Mouse (Mus musculus): ENCODE data around the gene Uvrag. TPM values are rescaled to one million over a fixed set of nuclear protein-coding genes. Genes with fewer than 3 reads are reported as not detected.

Uvrag gene
- total RNA-seq, 2 experiments from 2014 or later, result 47.6 to 68.3 TPM

DNA sequence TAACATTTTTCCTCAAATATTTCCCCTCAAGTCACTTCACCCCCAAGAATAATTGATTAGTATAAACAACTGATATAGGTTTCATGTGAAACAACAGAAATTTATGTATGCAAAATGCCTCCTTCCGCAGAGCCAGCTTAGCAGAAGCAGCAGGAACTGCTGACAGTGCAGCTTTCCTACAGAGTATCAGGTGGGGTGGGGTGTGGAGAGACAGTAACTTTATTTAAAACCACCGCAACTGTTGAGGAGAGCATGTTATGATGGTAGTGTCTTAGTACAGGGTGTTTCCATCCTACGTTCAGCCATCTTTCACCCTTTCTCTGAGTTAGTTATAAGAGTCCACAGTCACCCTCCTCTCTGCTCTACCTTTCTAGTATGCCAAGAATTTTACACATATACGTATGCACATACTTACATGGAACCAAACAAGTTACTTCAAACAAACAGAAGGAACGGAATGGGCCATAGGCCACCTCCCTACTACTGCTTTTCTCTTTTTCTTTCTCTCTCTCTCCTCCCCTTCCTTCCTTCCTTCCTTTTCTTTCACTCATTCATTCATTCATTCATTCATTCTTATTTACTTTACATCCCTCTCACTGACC, 145.7 kb downstream of the Uvrag start:
- intact Hi-C loops (cut with DNase I), result no loop called here
- no peak for TF ChIP-seq CTCF (IDR thresholded peaks at IDR 0.05)
- Histone ChIP-seq H3K4me3 (no peak overlapping the region), H3K27ac (no peak overlapping the region)
- no peak for DNase-seq (ENCODE audit: extremely low spot score in 1 of 2, low spot score in 2 of 2)

GRCm38 (mm10) chr7:98994137-98994536, 146.8 kb downstream of the Uvrag start:
- no peak for DNase-seq (ENCODE audit: extremely low spot score in 1 of 2, low spot score in 2 of 2)
- no peak overlapping the region for H3K27ac ChIP-seq
- no peak overlapping the region for H3K4me3 ChIP-seq
- TF ChIP-seq CTCF (IDR thresholded peaks at IDR 0.05), result no peak
- intact Hi-C loops (cut with DNase I), result no loop called here

GRCm38 (mm10) chr7:98993395-98993794, 147.5 kb downstream of the Uvrag start:
- no peak overlapping the region for H3K27ac ChIP-seq
- TF ChIP-seq CTCF (IDR thresholded peaks at IDR 0.05), result no peak
- intact Hi-C loops (cut with DNase I), result no loop called here
- no peak for DNase-seq (ENCODE audit: extremely low spot score in 1 of 2, low spot score in 2 of 2)
- no peak overlapping the region for H3K4me3 ChIP-seq

DNA sequence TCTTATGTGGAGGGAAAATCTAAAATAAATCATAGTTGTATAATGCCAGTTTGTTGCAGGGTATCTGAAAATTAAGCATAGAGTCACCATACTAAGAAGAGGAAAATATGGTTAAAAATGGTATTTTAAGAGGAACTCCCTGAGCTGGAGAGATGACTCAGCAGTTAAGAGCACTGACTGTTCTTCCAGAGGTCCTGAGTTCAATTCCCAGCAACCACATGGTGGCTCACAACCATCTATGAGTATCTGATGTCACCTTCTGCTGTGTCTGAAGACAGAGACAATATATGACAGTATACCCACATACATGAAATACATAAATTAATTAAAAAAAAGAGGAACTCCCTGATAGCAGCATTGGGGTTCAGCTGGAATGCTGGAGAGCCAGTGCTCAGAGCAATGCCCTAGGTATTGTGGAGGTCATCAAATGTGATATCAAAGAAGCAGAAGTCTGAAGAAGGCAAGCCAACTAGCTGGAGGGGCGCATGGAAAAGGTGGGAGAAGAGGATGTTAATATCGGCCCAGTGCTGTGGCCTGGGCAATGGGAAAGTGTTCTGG, 149.7 kb downstream of the Uvrag start:
- no peak for TF ChIP-seq CTCF (IDR thresholded peaks at IDR 0.05)
- DNase-seq (ENCODE audit: extremely low spot score in 1 of 2, low spot score in 2 of 2), result no peak
- Histone ChIP-seq H3K4me3 (no peak overlapping the region), H3K27ac (no peak overlapping the region)
- intact Hi-C loops (cut with DNase I), result no loop called here

GRCm38 (mm10) chr7:98990510-98990909, 150.4 kb downstream of the Uvrag start:
- H3K4me3 ChIP-seq, result no peak overlapping the region
- no peak overlapping the region for H3K27ac ChIP-seq
- DNase-seq (ENCODE audit: extremely low spot score in 1 of 2, low spot score in 2 of 2), result no peak
- TF ChIP-seq CTCF (IDR thresholded peaks at IDR 0.05), result no peak
- intact Hi-C loops (cut with DNase I), result no loop called here

DNA sequence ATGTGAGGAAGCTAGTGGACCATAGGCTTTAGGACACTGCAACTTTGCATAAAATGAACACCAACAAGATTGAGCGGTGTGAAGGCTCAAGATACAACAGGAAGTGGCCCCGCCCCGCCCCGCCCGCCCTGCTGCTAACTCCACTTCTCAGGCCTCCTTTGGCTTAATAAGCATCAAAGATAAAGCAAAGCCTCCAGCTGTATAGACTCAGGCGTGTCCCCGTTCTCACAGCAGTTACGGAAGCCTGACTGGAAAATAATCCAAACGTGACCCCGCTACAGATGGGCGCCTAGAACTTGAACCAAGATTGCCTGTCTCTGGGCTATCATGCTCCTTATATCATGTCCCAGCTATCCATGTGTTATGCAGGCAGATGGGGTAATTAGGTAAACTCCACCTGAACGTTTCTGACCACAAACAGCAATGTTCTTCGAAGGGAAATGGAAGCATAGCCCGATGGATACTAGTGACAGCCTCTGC, 153.9 kb downstream of the Uvrag start:
- intact Hi-C loops (cut with DNase I), result no loop called here
- TF ChIP-seq CTCF (IDR thresholded peaks at IDR 0.05), result no peak
- no peak overlapping the region for H3K27ac ChIP-seq
- H3K4me3 ChIP-seq, result no peak overlapping the region
- DNase-seq (ENCODE audit: extremely low spot score in 1 of 2, low spot score in 2 of 2), result no peak

GRCm38 (mm10) chr7:98985935-98986334, 155.0 kb downstream of the Uvrag start:
- intact Hi-C loops (cut with DNase I), result no loop called here
- no peak overlapping the region for H3K4me3 ChIP-seq
- no peak for TF ChIP-seq CTCF (IDR thresholded peaks at IDR 0.05)
- no peak for DNase-seq (ENCODE audit: extremely low spot score in 1 of 2, low spot score in 2 of 2)
- H3K27ac ChIP-seq, result no peak overlapping the region

DNA sequence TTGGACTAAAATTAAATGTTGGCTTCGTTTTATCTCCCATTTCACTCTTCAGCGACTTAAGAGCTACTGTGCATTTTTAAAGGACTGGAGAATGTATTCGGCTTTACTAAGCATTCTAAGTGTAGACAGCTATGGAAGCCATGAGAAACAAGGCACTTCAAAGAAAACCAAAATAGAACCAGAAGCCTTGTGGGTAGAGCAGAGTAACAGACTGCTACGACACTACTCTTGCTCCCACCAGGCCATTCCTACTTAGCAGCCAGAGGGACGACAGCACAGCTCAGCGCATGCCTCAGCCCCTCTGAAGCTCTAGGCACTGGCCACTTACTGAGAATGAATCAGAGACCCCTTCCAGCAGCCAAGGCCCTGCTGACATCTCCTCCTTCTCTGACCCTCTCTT, 155.5 kb downstream of the Uvrag start:
- Histone ChIP-seq H3K27ac (no peak overlapping the region), H3K4me3 (no peak overlapping the region)
- no peak for TF ChIP-seq CTCF (IDR thresholded peaks at IDR 0.05)
- no peak for DNase-seq (ENCODE audit: extremely low spot score in 1 of 2, low spot score in 2 of 2)
- intact Hi-C loops (cut with DNase I), result no loop called here

- no peak for DNase-seq (ENCODE audit: extremely low spot score in 1 of 2, low spot score in 2 of 2)
- TF ChIP-seq CTCF (IDR thresholded peaks at IDR 0.05), result no peak
- no peak overlapping the region for H3K27ac ChIP-seq
- H3K4me3 ChIP-seq, result no peak overlapping the region
- intact Hi-C loops (cut with DNase I), result no loop called here
Measured at GRCm38 (mm10) chr7:98984319-98984718, 156.6 kb downstream of the Uvrag start.

- Histone ChIP-seq H3K4me3 (no peak overlapping the region), H3K27ac (no peak overlapping the region)
- TF ChIP-seq CTCF (IDR thresholded peaks at IDR 0.05), result no peak
- DNase-seq (ENCODE audit: extremely low spot score in 1 of 2, low spot score in 2 of 2), result no peak
- intact Hi-C loops (cut with DNase I), result no loop called here
Measured at GRCm38 (mm10) chr7:98983058-98983457, 157.9 kb downstream of the Uvrag start.

DNA sequence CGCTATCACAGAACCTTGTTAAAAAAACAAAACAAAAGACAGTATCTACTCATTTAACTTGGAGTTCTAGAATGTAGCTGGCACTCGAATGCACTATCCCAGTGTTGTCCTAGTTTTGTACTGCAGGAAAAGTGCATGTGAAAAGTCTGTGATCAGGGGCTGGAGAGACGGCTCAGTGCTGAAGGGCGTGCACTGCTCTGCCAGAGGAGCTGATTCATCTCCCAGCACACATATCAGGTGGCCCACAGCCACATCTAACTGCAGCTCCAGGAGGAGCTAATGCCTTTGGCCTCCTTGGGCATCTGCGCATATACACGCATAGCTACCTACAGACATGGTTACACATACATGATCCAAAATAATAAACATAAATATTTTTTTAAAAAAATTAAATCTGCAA, 159.5 kb downstream of the Uvrag start:
- no peak for DNase-seq (ENCODE audit: extremely low spot score in 1 of 2, low spot score in 2 of 2)
- H3K27ac ChIP-seq, result no peak overlapping the region
- no peak overlapping the region for H3K4me3 ChIP-seq
- intact Hi-C loops (cut with DNase I), result no loop called here
- no peak for TF ChIP-seq CTCF (IDR thresholded peaks at IDR 0.05)

- H3K27ac ChIP-seq, result no peak overlapping the region
- H3K4me3 ChIP-seq, result no peak overlapping the region
- no peak for TF ChIP-seq CTCF (IDR thresholded peaks at IDR 0.05)
- intact Hi-C loops (cut with DNase I), result no loop called here
- DNase-seq (ENCODE audit: extremely low spot score in 1 of 2, low spot score in 2 of 2), result no peak
Measured at GRCm38 (mm10) chr7:98976839-98977457, 164.0 kb downstream of the Uvrag start.

DNA sequence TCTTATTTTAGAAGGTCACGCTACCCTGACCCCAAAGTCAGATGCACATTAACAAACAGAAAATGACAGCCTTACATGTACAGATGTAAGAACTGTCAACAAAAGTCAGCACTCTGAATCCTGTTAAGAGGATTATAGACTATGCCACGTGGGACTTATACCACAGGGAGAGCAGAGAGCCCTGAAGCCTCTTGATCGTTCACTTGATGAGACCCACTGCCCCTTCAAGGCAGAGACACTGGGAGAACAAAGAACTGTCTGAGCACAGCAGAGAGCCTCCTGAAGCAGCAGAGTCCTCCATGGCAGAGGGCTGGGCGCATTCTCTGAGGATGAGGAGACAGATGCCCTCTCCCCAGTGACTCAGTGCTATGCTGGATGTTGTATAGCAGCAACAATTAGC, 166.4 kb downstream of the Uvrag start:
- Histone ChIP-seq H3K4me3 (no peak overlapping the region), H3K27ac (no peak overlapping the region)
- no peak for TF ChIP-seq CTCF (IDR thresholded peaks at IDR 0.05)
- intact Hi-C loops (cut with DNase I), result no loop called here
- DNase-seq (ENCODE audit: extremely low spot score in 1 of 2, low spot score in 2 of 2), result no peak

Data from left cerebral cortex, adult 2 months (tissue).